ENCODE assay signal across 30 mouse cellular contexts in the genomic region with DNA sequence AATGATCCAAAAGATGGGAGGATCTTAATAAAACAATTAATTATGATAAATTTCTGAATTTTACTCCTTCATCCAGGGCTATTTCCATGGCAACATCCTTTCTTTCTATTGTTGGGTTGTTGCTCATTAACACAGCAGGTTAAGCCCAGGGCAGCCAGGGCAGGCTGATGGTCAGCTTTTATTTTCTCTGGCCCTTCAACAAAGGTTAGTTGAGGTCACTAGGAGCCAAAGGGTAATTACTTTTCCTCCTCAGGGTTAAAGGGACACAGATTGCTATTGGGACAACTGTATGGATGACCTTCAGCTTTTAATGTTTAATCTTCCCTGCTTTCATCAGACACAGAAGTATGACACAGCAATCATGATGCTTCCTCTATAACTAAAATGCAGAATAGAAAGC.
A peak's percentile ranks its signal among the peaks of the same experiment; 100 is the strongest.
DNase-seq lines count a peak whose midpoint lies in the region; ATAC-seq and TF ChIP-seq lines count a peak whose summit lies in the region.
"Had no signal": no experiment of that assay in that cellular context is flagged by ENCODE, and none has a peak within 500 bp of the region (broad histone marks: within the 10 kb centered on the region; RNA-seq: fewer than 3 reads in every experiment).

No protein-coding gene starts in this region.

- no peak overlapping the region for H3K27ac ChIP-seq in forebrain, embryonic 11.5 days (ENCODE audit: low read depth, low read length)
- no peak overlapping the region for H3K27ac ChIP-seq in forebrain, embryonic 13.5 days
- no peak overlapping the region; the same call in 1 of the 2 replicates for H3K27ac ChIP-seq in liver, adult 2 months (replicated peaks; ENCODE audit: insufficient read depth, low read depth, low read length)
- H3K27ac ChIP-seq in liver, embryonic 15.5 days (replicated peaks) = no peak overlapping the region
- H3K27ac ChIP-seq in intestine, embryonic 15.5 days = no peak overlapping the region
- H3K27ac ChIP-seq: embryonic facial prominence, embryonic 10.5 days; embryonic facial prominence, embryonic 15.5 days; heart, embryonic 10.5 days; heart, embryonic 15.5 days; hindbrain, embryonic 13.5 days; kidney, postnatal 0 days had no signal

- TF ChIP-seq CTCF in liver, adult 2 months (IDR thresholded peaks at IDR 0.05; ENCODE audit: low read depth, low read length) = no peak

- H3K9me3 ChIP-seq in forebrain, embryonic 11.5 days (ENCODE audit: control insufficient read depth, low read length) = no peaks in the 10 kb centered on the region
- no peaks in the 10 kb centered on the region for H3K9me3 ChIP-seq in forebrain, embryonic 13.5 days (replicated peaks)
- no peaks in the 10 kb centered on the region for H3K9me3 ChIP-seq in liver, embryonic 15.5 days (replicated peaks)
- H3K9me3 ChIP-seq in intestine, embryonic 15.5 days = no peaks in the 10 kb centered on the region
- H3K9me3 ChIP-seq: embryonic facial prominence, embryonic 10.5 days; embryonic facial prominence, embryonic 15.5 days; heart, embryonic 10.5 days; heart, embryonic 15.5 days; hindbrain, embryonic 13.5 days had no signal

- no peak for DNase-seq in forebrain, embryonic 11.5 days (ENCODE audit: low spot score)
- peak; percentile 79 for DNase-seq in embryo, embryonic 10 days (ENCODE audit: low spot score)
- peak; percentile 92 for DNase-seq in liver, adult 2 months (ENCODE audit: extremely low read depth, low read depth, low spot score)
- no peak for DNase-seq in ovary, postnatal 36 days (ENCODE audit: low spot score)
- no peak for DNase-seq in left cerebral cortex, postnatal 4 days
- DNase-seq: adrenal gland, adult 8-10 months; cerebellum, adult 9-10 months; cerebellum, postnatal 36 days; gastrocnemius, postnatal 25 days; heart, adult 11 months; kidney, postnatal 4 days; layer of hippocampus, postnatal 36 days; lung, adult 18-20 months; thymus, adult 2 months; thymus, postnatal 4 days had no signal

- no peak overlapping the region for H3K4me3 ChIP-seq in forebrain, embryonic 11.5 days (ENCODE audit: low read depth, low read length)
- H3K4me3 ChIP-seq in forebrain, embryonic 13.5 days = no peak overlapping the region
- no peak overlapping the region for H3K4me3 ChIP-seq in liver, adult 2 months (ENCODE audit: insufficient read depth, low read depth, low read length)
- no peak overlapping the region for H3K4me3 ChIP-seq in liver, embryonic 15.5 days (replicated peaks)
- no peak overlapping the region for H3K4me3 ChIP-seq in intestine, embryonic 15.5 days (replicated peaks)
- H3K4me3 ChIP-seq: embryonic facial prominence, embryonic 10.5 days; embryonic facial prominence, embryonic 15.5 days; heart, embryonic 10.5 days; heart, embryonic 15.5 days; hindbrain, embryonic 13.5 days had no signal

- no peaks in the 10 kb centered on the region for H3K27me3 ChIP-seq in forebrain, embryonic 11.5 days (ENCODE audit: control insufficient read depth, insufficient read depth, low read length)
- H3K27me3 ChIP-seq in forebrain, embryonic 13.5 days = no peaks in the 10 kb centered on the region
- no peaks in the 10 kb centered on the region for H3K27me3 ChIP-seq in liver, adult 2 months (ENCODE audit: control insufficient read depth, insufficient read depth, low read length)
- H3K27me3 ChIP-seq in liver, embryonic 15.5 days = no peaks in the 10 kb centered on the region
- no peaks in the 10 kb centered on the region for H3K27me3 ChIP-seq in intestine, embryonic 15.5 days (replicated peaks)
- H3K27me3 ChIP-seq: CH12.LX; embryonic facial prominence, embryonic 15.5 days; heart, embryonic 15.5 days; hindbrain, embryonic 13.5 days had no signal

- no peak for TF ChIP-seq POLR2A in liver, adult 2 months (IDR thresholded peaks at IDR 0.05; ENCODE audit: extremely low read depth, insufficient read depth, low read length)

- H3K36me3 ChIP-seq in forebrain, embryonic 11.5 days (ENCODE audit: control insufficient read depth, insufficient read depth, low read length) = no peaks in the 10 kb centered on the region
- no peaks in the 10 kb centered on the region for H3K36me3 ChIP-seq in forebrain, embryonic 13.5 days (ENCODE audit: poor library complexity, severe bottlenecking)
- no peaks in the 10 kb centered on the region for H3K36me3 ChIP-seq in liver, adult 2 months (ENCODE audit: control insufficient read depth, insufficient read depth, low read length)
- H3K36me3 ChIP-seq in liver, embryonic 15.5 days (replicated peaks) = no peaks in the 10 kb centered on the region
- no peaks in the 10 kb centered on the region for H3K36me3 ChIP-seq in intestine, embryonic 15.5 days
- H3K36me3 ChIP-seq: embryonic facial prominence, embryonic 10.5 days; embryonic facial prominence, embryonic 15.5 days; heart, embryonic 10.5 days; heart, embryonic 15.5 days; hindbrain, embryonic 13.5 days had no signal

- intact Hi-C loops in left cerebral cortex, postnatal 4 days (cut with DNase I) = no loop called here

- H3K4me1 ChIP-seq in forebrain, embryonic 11.5 days (replicated peaks; ENCODE audit: control insufficient read depth, insufficient read depth, low read length) = no peaks in the 10 kb centered on the region
- 0 out of 2 replicates have a peak, but pooled peaks cover under 1% of the 10 kb centered on the region for H3K4me1 ChIP-seq in forebrain, embryonic 13.5 days
- H3K4me1 ChIP-seq in liver, adult 2 months (ENCODE audit: control insufficient read depth, insufficient read depth, low read length) = peaks cover 8% of the 10 kb centered on the region
- 0 out of 2 replicates have a peak, but pooled peaks cover 3% of the 10 kb centered on the region for H3K4me1 ChIP-seq in liver, embryonic 15.5 days (replicated peaks)
- no peaks in the 10 kb centered on the region for H3K4me1 ChIP-seq in intestine, embryonic 15.5 days (replicated peaks)
- H3K4me1 ChIP-seq: embryonic facial prominence, embryonic 15.5 days; heart, embryonic 10.5 days; heart, embryonic 15.5 days; hindbrain, embryonic 13.5 days had no signal

- H3K9ac ChIP-seq in forebrain, embryonic 11.5 days (ENCODE audit: low read length) = no peak overlapping the region
- no peak overlapping the region for H3K9ac ChIP-seq in forebrain, embryonic 13.5 days
- H3K9ac ChIP-seq in liver, adult 2 months (ENCODE audit: low read depth, low read length) = no peak overlapping the region
- no peak overlapping the region for H3K9ac ChIP-seq in liver, embryonic 15.5 days
- no peak overlapping the region for H3K9ac ChIP-seq in intestine, embryonic 15.5 days
- H3K9ac ChIP-seq: embryonic facial prominence, embryonic 15.5 days; heart, embryonic 15.5 days; hindbrain, embryonic 13.5 days had no signal

- ATAC-seq in forebrain, embryonic 11.5 days (replicated peaks; ENCODE audit: low FRiP score) = 0 out of 2 replicates have a peak, but pooled peaks have one; percentile 18
- ATAC-seq in forebrain, embryonic 13.5 days = no peak
- peak; percentile 76 for ATAC-seq in liver, embryonic 15.5 days (ENCODE audit: insufficient read depth)
- ATAC-seq in intestine, embryonic 15.5 days = no peak
- ATAC-seq: activated CD4-positive, CD25-positive, alpha-beta regulatory T cell, adult 4 months; forebrain, embryonic 14.5 days; intestine, postnatal 0 days; lung, postnatal 0 days; midbrain, embryonic 16.5 days had no signal

- H3K4me2 ChIP-seq in forebrain, embryonic 11.5 days (ENCODE audit: low read depth, low read length, severe bottlenecking) = no peak overlapping the region
- no peak overlapping the region for H3K4me2 ChIP-seq in forebrain, embryonic 13.5 days
- no peak overlapping the region for H3K4me2 ChIP-seq in liver, embryonic 15.5 days
- no peak overlapping the region for H3K4me2 ChIP-seq in intestine, embryonic 15.5 days (replicated peaks)
- H3K4me2 ChIP-seq: embryonic facial prominence, embryonic 15.5 days; heart, embryonic 15.5 days; hindbrain, embryonic 13.5 days had no signal

- no peaks in the 10 kb centered on the region for H3K79me2 ChIP-seq in liver, adult 2 months (ENCODE audit: control insufficient read depth, insufficient read depth, low read length)

Comparison
In these comparisons a context has a peak if more than half of its experiments do, and no peak if none do; other contexts are left out.
1. ATAC-seq: peak in forebrain, embryonic 11.5 days (single experiment) and liver, embryonic 15.5 days (single experiment); none in forebrain, embryonic 13.5 days (single experiment) and intestine, embryonic 15.5 days (single experiment).
2. DNase-seq: peak in embryo, embryonic 10 days (single experiment) and liver, adult 2 months (single experiment); none in forebrain, embryonic 11.5 days (single experiment), ovary, postnatal 36 days (single experiment) and left cerebral cortex, postnatal 4 days (single experiment).